Mouse (Mus musculus) CH12.LX (cell line): Measurements from ENCODE around the gene Dhx57. TPM values are rescaled to one million over a fixed set of nuclear protein-coding genes. Genes with fewer than 3 reads are reported as not detected.

Source experiments
- DNase-seq: peaks from one replicate; pipeline ENCODE4 v3.0.0-alpha.2; 2013; ENCODE audit errors: extremely low read depth
- H3K27ac ChIP-seq: 2 replicates; pipeline ENCODE4 v1.5.1; 2012; ENCODE audit warnings: low read depth, mild to moderate bottlenecking, control low read depth, moderate library complexity; ENCODE audit not compliant: insufficient read depth
- H3K27me3 ChIP-seq: replicated peaks from 2 replicates; pipeline ENCODE3; 2012; ENCODE audit warnings: inconsistent platforms
- H3K36me3 ChIP-seq, 2 experiments: replicated peaks in 1 of 2; 2 replicates each; pipeline versions ENCODE3 to v1.6.1; 2012; ENCODE audit warnings: inconsistent platforms in 1 of 2, low read length in 1 of 2, mild to moderate bottlenecking in 1 of 2, mixed read lengths in 1 of 2, moderate library complexity in 1 of 2; ENCODE audit not compliant: control insufficient read depth in 1 of 2, insufficient read depth in 1 of 2
- H3K4me1 ChIP-seq, 2 experiments: 2 replicates each; pipeline ENCODE4 v1.6.1; 2012; ENCODE audit warnings: inconsistent platforms in 1 of 2, moderate library complexity in 1 of 2; ENCODE audit not compliant: insufficient read depth in 2 of 2, control insufficient read depth in 1 of 2
- H3K4me2 ChIP-seq: 2 replicates; pipeline ENCODE4 v1.6.1; 2012; ENCODE audit warnings: low read depth, mild to moderate bottlenecking, control low read depth; ENCODE audit not compliant: poor library complexity, insufficient read depth, severe bottlenecking
- H3K4me3 ChIP-seq, 3 experiments: fragments of 150-350 bp in 1 of 3; sonication (generic) in 1 of 3; replicated peaks in 1 of 3; 2 replicates each; pipeline versions ENCODE3 to v1.5.1; 2011 to 2012; ENCODE audit warnings: low read depth in 2 of 3, low read length in 2 of 3, mild to moderate bottlenecking in 2 of 3, moderate library complexity in 2 of 3, control low read depth in 1 of 3, improper control_type of control experiment in 1 of 3, inconsistent platforms in 1 of 3, mixed read lengths in 1 of 3; ENCODE audit not compliant: poor library complexity in 1 of 3
- H3K79me2 ChIP-seq: replicated peaks from 2 replicates; pipeline ENCODE4 v1.6.1; 2012; ENCODE audit warnings: mild to moderate bottlenecking, moderate library complexity; ENCODE audit not compliant: control insufficient read depth, poor library complexity, insufficient read depth, severe bottlenecking; ENCODE audit errors: extremely low read depth
- H3K9ac ChIP-seq: 2 replicates; pipeline ENCODE4 v1.6.1; 2012; ENCODE audit warnings: low read depth, mild to moderate bottlenecking, control low read depth, moderate library complexity; ENCODE audit not compliant: insufficient read depth
- H3K9me3 ChIP-seq: replicated peaks from 2 replicates; pipeline ENCODE3; 2012; ENCODE audit warnings: low read length, inconsistent platforms, mixed read lengths
- BHLHE40 ChIP-seq: IDR thresholded peaks from 2 replicates; pipeline ENCODE4 v1.6.1; 2011; ENCODE audit warnings: mild to moderate bottlenecking, low read depth, low read length, improper control_type of control experiment
- EP300 ChIP-seq: IDR thresholded peaks from 2 replicates; pipeline ENCODE4 v1.6.1; 2011; ENCODE audit warnings: low read length, improper control_type of control experiment
- ETS1 ChIP-seq: conservative IDR thresholded peaks from 2 replicates; pipeline ENCODE4 v1.6.1; 2012; ENCODE audit warnings: low read depth, mild to moderate bottlenecking, inconsistent platforms, low read length, improper control_type of control experiment, moderate library complexity
- HCFC1 ChIP-seq: IDR thresholded peaks from 2 replicates; pipeline ENCODE4 v1.6.1; 2012; ENCODE audit warnings: low read depth, mild to moderate bottlenecking, inconsistent platforms, low read length, improper control_type of control experiment
- JUN ChIP-seq: IDR thresholded peaks from 2 replicates; pipeline ENCODE4 v1.6.1; 2011; ENCODE audit warnings: low read depth, mild to moderate bottlenecking, low read length, improper control_type of control experiment, moderate library complexity; ENCODE audit not compliant: insufficient read depth
- MAX ChIP-seq: IDR thresholded peaks from 2 replicates; pipeline ENCODE4 v1.6.1; 2011; ENCODE audit warnings: low read length, improper control_type of control experiment
- POLR2AphosphoS2 ChIP-seq: IDR thresholded peaks from 2 replicates; pipeline ENCODE4 v1.6.1; 2011; ENCODE audit warnings: low read depth, low read length, improper control_type of control experiment
- RAD21 ChIP-seq: IDR thresholded peaks from 2 replicates; pipeline ENCODE4 v1.6.1; 2011; ENCODE audit warnings: low read depth, mild to moderate bottlenecking, low read length, improper control_type of control experiment, moderate library complexity
- RCOR1 ChIP-seq: conservative IDR thresholded peaks from 2 replicates; pipeline ENCODE4 v1.6.1; 2012; ENCODE audit warnings: low read depth, mild to moderate bottlenecking, inconsistent platforms, low read length, improper control_type of control experiment
- TCF12 ChIP-seq: IDR thresholded peaks from 2 replicates; pipeline ENCODE4 v1.6.1; 2014; ENCODE audit warnings: low read depth, mild to moderate bottlenecking, inconsistent platforms, low read length, improper control_type of control experiment
- UBTF ChIP-seq: IDR thresholded peaks from 2 replicates; pipeline ENCODE4 v1.6.1; 2012; ENCODE audit warnings: low read depth, mild to moderate bottlenecking, inconsistent platforms, low read length, improper control_type of control experiment, moderate library complexity
- USF1 ChIP-seq: IDR thresholded peaks from 2 replicates; pipeline ENCODE4 v1.6.1; 2014; ENCODE audit warnings: low read depth, mild to moderate bottlenecking, inconsistent platforms, low read length, improper control_type of control experiment
- ZC3H11A ChIP-seq: IDR thresholded peaks from 2 replicates; pipeline ENCODE4 v1.6.1; 2012; ENCODE audit warnings: low read depth, mild to moderate bottlenecking, inconsistent platforms, low read length, improper control_type of control experiment
- ZKSCAN1 ChIP-seq: IDR thresholded peaks from 2 replicates; pipeline ENCODE4 v1.6.1; 2012; ENCODE audit warnings: low read depth, inconsistent platforms, low read length, improper control_type of control experiment, borderline replicate concordance
- ZNF384 ChIP-seq: IDR thresholded peaks from 2 replicates; pipeline ENCODE4 v1.6.1; 2012; ENCODE audit warnings: low read depth, low read length, improper control_type of control experiment, inconsistent platforms
- dilution Hi-C: fragments of 300-500 bp; cut with MboI; formaldehyde crosslinking; loops from 2 replicates; pipeline ENCODE4 v1.14.3; 2020; ENCODE audit warnings: low sequenced_read_pairs; ENCODE audit not compliant: extremely low pct_unique_long_range_greater_than_20kb, extremely low pct_ligation_motif_present
- in situ Hi-C: fragments of 300-500 bp; cut with MboI; formaldehyde crosslinking; loops from 3 replicates; pipeline ENCODE4 v1.14.3; 2019; ENCODE audit warnings: low sequenced_read_pairs, low pct_ligation_motif_present, low pct_unique_long_range_greater_than_20kb, mixed read lengths
- polyA plus RNA-seq: library from polyadenylated mRNA; unstranded; fragments of >175 nt; gene quantifications from 2 replicates; pipeline ENCODE4 v1.2.1, GENCODE M21; 2012; ENCODE audit warnings: low read depth; ENCODE audit not compliant: insufficient read length
- total RNA-seq, 2 experiments: library from RNA; depleted of rRNA; stranded (reverse); fragments of 300-350 nt in 1 of 2; fragments of >200 nt in 1 of 2; gene quantifications; 2 replicates each; pipeline ENCODE4 v1.2.3; 2012 to 2014

The Dhx57 gene
- total and polyA plus RNA-seq, 3 experiments = 20.3 to 22.4 (median 21.7) TPM

DNA sequence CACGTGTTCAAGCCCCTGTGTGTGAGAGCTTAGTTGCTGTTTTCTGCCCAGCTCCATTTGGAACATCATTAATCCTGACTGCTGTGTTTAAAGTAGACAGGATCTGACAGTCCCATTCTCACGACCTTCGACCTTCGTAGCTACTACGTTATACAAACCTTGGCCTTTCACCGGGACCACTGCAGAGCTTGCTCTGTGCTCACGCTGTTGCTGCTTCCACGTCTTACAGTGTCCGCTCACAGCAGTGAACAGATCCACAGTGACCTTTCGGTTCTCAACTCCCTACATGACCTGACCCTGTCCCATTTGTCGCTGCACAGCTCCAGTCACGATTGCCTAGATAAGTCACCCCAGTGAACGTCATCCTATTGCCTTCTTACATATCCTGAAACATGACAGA lies 47.2 kb downstream of the Dhx57 start:
- TF ChIP-seq BHLHE40 (no peak), ZKSCAN1 (no peak), EP300 (no peak), ZC3H11A (no peak), USF1 (no peak)
- no peak overlapping the region for H3K9ac ChIP-seq
- in situ Hi-C loops (no loop called here), dilution Hi-C loops (no loop called here)
- H3K4me2 ChIP-seq = no peak overlapping the region
- H3K36me3 ChIP-seq = peaks cover 78 to 93% of the 10 kb centered on the region in 2 experiments
- no peak overlapping the region for H3K4me3 ChIP-seq
- H3K9me3 ChIP-seq = no peaks in the 10 kb centered on the region
- H3K27ac ChIP-seq = no peak overlapping the region
- no peaks in the 10 kb centered on the region for H3K79me2 ChIP-seq
- H3K4me1 ChIP-seq = peaks cover 0 to 19% of the 10 kb centered on the region in 2 experiments; a peak in 2 of 4 replicates
- no peak for DNase-seq
- H3K27me3 ChIP-seq = no peaks in the 10 kb centered on the region

DNA sequence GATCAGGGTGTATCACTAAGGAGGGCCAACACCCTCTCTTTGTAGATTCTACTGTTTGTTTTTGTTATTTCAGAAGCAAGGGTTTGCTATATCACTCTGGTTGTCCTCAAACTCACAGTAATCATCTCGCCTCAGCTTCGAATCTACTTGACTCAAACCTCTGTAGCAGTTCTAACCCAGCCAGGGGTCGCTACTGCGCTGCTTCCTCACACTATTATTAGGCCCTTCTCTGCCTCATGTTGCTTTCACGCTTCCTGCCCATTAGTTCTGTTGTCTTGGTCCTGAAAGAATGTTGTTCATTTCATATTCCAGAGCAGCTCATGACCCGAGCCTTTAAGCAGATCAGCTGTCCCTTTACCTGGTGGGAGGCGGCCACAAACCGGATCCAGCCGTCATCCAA lies 48.7 kb downstream of the Dhx57 start:
- Histone ChIP-seq H3K27me3 (no peaks in the 10 kb centered on the region), H3K36me3 (peaks cover 70 to 83% of the 10 kb centered on the region in 2 experiments), H3K9me3 (no peaks in the 10 kb centered on the region)
- dilution Hi-C loops = no loop called here
- TF ChIP-seq RCOR1 (no peak), ETS1 (no peak), JUN (no peak), TCF12 (no peak), HCFC1 (no peak), MAX (no peak), UBTF (no peak), POLR2AphosphoS2 (no peak)
- TF ChIP-seq, all 38 proteins: peak for 0
- Histone ChIP-seq H3K4me3 (no peak overlapping the region), H3K79me2 (no peaks in the 10 kb centered on the region), H3K27ac (no peak overlapping the region), H3K4me1 (peaks cover 0 to 31% of the 10 kb centered on the region in 2 experiments; a peak in 2 of 4 replicates), H3K4me2 (no peak overlapping the region), H3K9ac (no peak overlapping the region)
- no peak for DNase-seq
- in situ Hi-C loops = no loop called here

DNA sequence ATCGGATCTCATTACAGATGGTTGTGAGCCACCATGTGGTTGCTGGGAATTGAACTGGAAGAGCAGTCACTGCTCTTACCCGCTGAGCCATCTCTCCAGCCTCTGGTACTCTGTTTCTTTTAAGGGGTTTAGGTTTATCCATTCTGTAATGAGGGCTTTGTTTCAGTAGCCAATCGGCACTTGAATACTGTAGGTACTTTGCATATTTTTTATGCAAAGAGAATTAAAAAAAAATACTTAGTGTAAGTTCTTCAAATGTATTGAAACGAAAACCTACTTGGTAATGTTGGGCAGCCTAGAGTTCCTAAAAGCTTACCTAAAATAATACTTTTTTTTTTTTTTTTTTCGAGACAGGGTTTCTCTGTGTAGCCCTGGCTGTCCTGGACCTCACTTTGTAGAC lies 52.8 kb downstream of the Dhx57 start:
- Histone ChIP-seq H3K27ac (0 out of 2 replicates have a peak overlapping the region, but pooled peaks have one; percentile 32), H3K9me3 (no peaks in the 10 kb centered on the region), H3K4me1 (peaks cover 0 to 52% of the 10 kb centered on the region in 2 experiments; a peak in 2 of 4 replicates), H3K27me3 (no peaks in the 10 kb centered on the region), H3K9ac (no peak overlapping the region), H3K4me2 (0 out of 2 replicates have a peak overlapping the region, but pooled peaks have one; percentile 89), H3K79me2 (no peaks in the 10 kb centered on the region), H3K36me3 (peaks cover 34 to 56% of the 10 kb centered on the region in 2 experiments), H3K4me3 (no peak overlapping the region)
- TF ChIP-seq ZNF384 = peak; percentile 86
- TF ChIP-seq RAD21 = no peak
- DNase-seq = no peak
- in situ Hi-C loops (no loop called here), dilution Hi-C loops (no loop called here)
